Mouse (Mus musculus) brown adipose tissue, adult 24 weeks (tissue): ENCODE measurements around the gene Nkap. TPM values are rescaled to one million over a fixed set of nuclear protein-coding genes. Genes with fewer than 3 reads are reported as not detected.

Experiments used
- H3K27ac ChIP-seq: fragments of 200-500 bp; replicated peaks from 2 replicates; pipeline ENCODE4 v1.5.1; 2012; ENCODE audit warnings: low read depth, mild to moderate bottlenecking, low read length
- H3K4me1 ChIP-seq: fragments of 200-500 bp; 2 replicates; pipeline ENCODE4 v1.6.1; 2012; ENCODE audit warnings: low read length, mixed read lengths; ENCODE audit not compliant: control insufficient read depth, insufficient read depth, insufficient read length
- H3K4me3 ChIP-seq: fragments of 200-500 bp; 2 replicates; pipeline ENCODE4 v1.5.1; 2012; ENCODE audit warnings: low read depth, mild to moderate bottlenecking, low read length, moderate library complexity; ENCODE audit not compliant: insufficient read depth
- polyA plus RNA-seq: library from polyadenylated mRNA; stranded (reverse); fragments of >200 nt; gene quantifications from 2 replicates; pipeline ENCODE4 v1.2.4, GENCODE M21; 2012; ENCODE audit not compliant: missing spikeins, insufficient read depth, insufficient read length

Nkap gene
- polyA plus RNA-seq, 1 experiment: 10.9 TPM

GRCm38 (mm10) chrX:37198676-37199075 lies 72.1 kb downstream of the Nkap start:
- Histone ChIP-seq H3K27ac (no peak overlapping the region), H3K4me3 (no peak overlapping the region), H3K4me1 (no peaks in the 10 kb centered on the region)

Other genes starting within 250 kb of the Nkap start
- 1.5 and 2.2 TPM in 2 replicates for gene Nkrf, start 223.9 kb upstream of the Nkap start, polyA plus RNA-seq
- gene Sept6, start 135.0 kb upstream of the Nkap start, polyA plus RNA-seq: 2.1 and 2.8 TPM in 2 replicates
- not detected in 2 replicates for gene Sowahd, start 78.0 kb upstream of the Nkap start, polyA plus RNA-seq
- gene Rpl39, start 41.4 kb upstream of the Nkap start, polyA plus RNA-seq: 550 and 567 TPM in 2 replicates
- 9.0 and 11.5 TPM in 2 replicates for gene Upf3b, start 16.5 kb upstream of the Nkap start, polyA plus RNA-seq
- gene Akap14, start 42.0 kb downstream of the Nkap start, polyA plus RNA-seq: not detected in 2 replicates
- gene Ndufa1, start 64.4 kb downstream of the Nkap start, polyA plus RNA-seq: 1,758 and 1,801 TPM in 2 replicates
- gene Rnf113a1, start 64.5 kb downstream of the Nkap start, polyA plus RNA-seq: 0.92 and 1.7 TPM in 2 replicates
- gene Gm9, start 84.2 kb downstream of the Nkap start, polyA plus RNA-seq: not detected in 2 replicates
- not detected in 2 replicates for gene Rhox1, start 95.5 kb downstream of the Nkap start, polyA plus RNA-seq
- gene Rhox2a, start 118.2 kb downstream of the Nkap start, polyA plus RNA-seq: not detected in 2 replicates
- not detected in 2 replicates for gene Rhox3a, start 123.1 kb downstream of the Nkap start, polyA plus RNA-seq
- gene Rhox4a, start 138.5 kb downstream of the Nkap start, polyA plus RNA-seq: not detected in 2 replicates